Mouse (Mus musculus) common myeloid progenitor, adult 5-6 weeks (primary cell): ENCODE measurements around the gene Rhox3a. TPM values are rescaled to one million over a fixed set of nuclear protein-coding genes. Genes with fewer than 3 reads are reported as not detected.
"Not testable (repeated sequence)": the region's sequence is repeated elsewhere in the genome, so short reads cannot be mapped to it uniquely, and the experiment has no call there.

Experiments
- ATAC-seq: replicated peaks from 2 replicates; pipeline ENCODE4 v1.8.0; 2016; ENCODE audit warnings: low read depth, mild to moderate bottlenecking, moderate TSS enrichment, inconsistent platforms; ENCODE audit not compliant: poor library complexity, severe bottlenecking
- total RNA-seq: library from RNA; stranded (forward); fragments of 200-1000, 187-1606 nt; gene quantifications from 2 replicates; pipeline ENCODE4 v1.2.3, GENCODE M21; 2017

Gene Rhox3a
- not detected in 2 replicates for total RNA-seq

DNA sequence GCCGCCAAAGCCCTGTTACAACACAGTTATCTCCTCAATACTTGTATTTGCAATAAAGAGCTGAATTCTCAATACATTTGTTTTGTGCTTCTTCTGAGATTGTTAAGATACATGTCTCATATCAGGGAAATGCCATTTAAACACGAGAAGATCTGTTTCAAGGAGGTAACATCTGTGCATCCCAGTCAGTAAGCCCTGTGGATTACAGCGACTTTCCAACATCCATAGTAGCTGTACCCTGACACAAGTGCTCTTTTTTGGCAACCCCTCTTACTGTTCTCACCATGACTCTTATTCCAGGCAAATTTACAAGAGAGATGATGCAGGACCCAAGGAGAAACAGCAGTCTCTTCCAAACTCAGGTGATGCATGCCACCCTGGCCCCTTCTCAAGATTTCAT, at the start of gene Rhox3a:
Gene Rhox3a, plus strand, starts transcription at position 301 of the 400 bp plus-strand sequence.
- not testable (repeated sequence) for ATAC-seq

DNA sequence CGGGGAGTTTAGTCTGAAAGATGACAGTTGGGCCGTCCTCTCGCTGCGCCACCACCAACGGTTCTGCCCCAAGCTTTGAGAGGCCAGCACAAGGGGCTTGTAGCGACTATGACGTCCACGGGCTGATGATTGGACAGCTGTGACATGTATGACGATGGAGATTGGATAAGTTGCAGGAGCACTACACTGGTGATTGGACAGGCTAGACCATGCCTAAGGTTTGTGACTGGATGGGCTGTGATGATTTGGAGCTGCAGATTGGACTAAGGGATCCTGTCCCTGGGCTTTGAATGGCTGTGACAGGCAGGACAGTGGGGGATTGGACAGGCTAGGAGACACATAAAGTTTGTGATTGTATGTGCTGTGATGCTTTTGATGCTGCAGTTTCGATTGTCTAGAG, 38.8 kb upstream of the Rhox3a start, which contains the start of gene Gm9:
Gene Gm9, minus strand, starts transcription at position 101 of the 400 bp plus-strand sequence.
- ATAC-seq, result no peak

DNA sequence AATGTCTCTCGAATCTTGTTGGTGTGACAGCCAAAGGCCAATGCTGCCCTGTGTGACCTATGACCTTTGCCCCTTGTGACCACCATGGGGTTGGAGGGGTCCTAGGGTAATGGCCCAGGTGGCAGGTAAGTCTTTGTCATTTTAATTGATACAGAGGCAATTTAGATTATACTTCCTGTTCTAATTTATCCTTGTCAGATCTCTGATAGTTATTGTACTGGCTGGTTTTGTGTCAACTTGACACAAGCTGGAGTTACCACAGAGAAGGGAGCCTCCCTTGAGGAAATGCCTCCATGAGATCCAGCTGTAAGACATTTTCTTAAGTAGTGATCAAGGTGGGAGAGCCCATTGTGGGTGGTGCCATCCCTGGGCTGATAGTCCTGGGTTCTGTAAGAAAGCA, 27.6 kb upstream of the Rhox3a start, which contains the start of gene Rhox1:
Gene Rhox1, minus strand, starts transcription at position 101 of the 400 bp plus-strand sequence.
- ATAC-seq, result not testable (repeated sequence)

DNA sequence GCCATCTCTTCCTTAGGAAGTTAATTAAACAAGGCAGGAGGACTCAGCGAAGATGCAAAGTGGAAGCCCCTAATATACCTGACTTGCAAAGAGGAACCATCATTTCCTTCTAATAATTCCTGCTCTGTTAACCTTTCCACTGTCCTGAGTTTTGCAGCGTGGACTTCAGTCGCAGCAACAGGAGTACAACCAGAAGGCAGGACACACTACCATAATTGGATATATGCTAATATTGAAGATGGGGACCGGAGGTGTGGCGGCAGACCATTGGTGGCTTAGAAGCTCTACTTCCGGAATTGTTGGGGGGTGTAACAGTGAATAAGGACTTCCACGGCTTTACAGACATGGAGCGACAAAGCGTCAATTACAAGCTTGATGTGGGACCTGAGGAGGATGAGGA, 5.0 kb upstream of the Rhox3a start, which contains the start of gene Rhox2a:
Gene Rhox2a, plus strand, starts transcription at position 301 of the 400 bp plus-strand sequence.
- ATAC-seq, result not testable (repeated sequence)

DNA sequence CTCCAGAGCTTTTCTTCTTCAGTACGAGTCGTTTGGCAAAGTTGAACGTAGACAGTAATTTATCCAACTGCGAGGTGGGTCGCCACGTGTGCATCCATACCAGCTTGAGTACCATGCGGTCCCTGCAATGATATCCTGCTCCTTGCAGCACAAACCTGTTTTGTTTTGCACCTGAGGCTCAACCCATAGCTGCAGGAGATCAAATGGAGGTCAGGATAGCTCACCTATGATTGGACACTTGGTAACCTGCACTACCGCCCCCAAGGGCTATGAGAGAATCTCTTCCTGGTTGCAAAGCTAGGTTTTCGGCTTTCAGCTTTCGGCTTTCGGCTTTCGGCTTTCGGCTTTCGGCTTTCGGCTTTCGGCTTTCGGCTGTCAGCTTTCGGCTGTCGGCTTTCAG, 15.3 kb downstream of the Rhox3a start, which contains the start of gene Rhox4a:
Gene Rhox4a, plus strand, starts transcription at position 301 of the 400 bp plus-strand sequence.
- ATAC-seq, result not testable (repeated sequence)

Other genes with a start within 250 kb of the Rhox3a start
- not detected in 2 replicates for gene Sowahd, start 201.1 kb upstream of the Rhox3a start, total RNA-seq
- gene Rpl39, start 164.5 kb upstream of the Rhox3a start, total RNA-seq, result 5,370 and 6,793 TPM in 2 replicates
- gene Upf3b, start 139.6 kb upstream of the Rhox3a start, total RNA-seq, result 59.5 and 65.3 TPM in 2 replicates
- 47.3 and 57.4 TPM in 2 replicates for gene Nkap, start 123.1 kb upstream of the Rhox3a start, total RNA-seq
- gene Akap14, start 81.1 kb upstream of the Rhox3a start, total RNA-seq, result not detected in 2 replicates
- 64.9 and 72.3 TPM in 2 replicates for gene Ndufa1, start 58.8 kb upstream of the Rhox3a start, total RNA-seq
- gene Rnf113a1, start 58.7 kb upstream of the Rhox3a start, total RNA-seq, result 3.2 and 7.1 TPM in 2 replicates
- gene Gm9, start 38.9 kb upstream of the Rhox3a start, total RNA-seq, result not detected in 2 replicates
- gene Rhox1, start 27.7 kb upstream of the Rhox3a start, total RNA-seq, result not detected in 2 replicates
- not detected in 2 replicates for gene Rhox2a, start 4.9 kb upstream of the Rhox3a start, total RNA-seq
- not detected in 2 replicates for gene Rhox4a, start 15.4 kb downstream of the Rhox3a start, total RNA-seq
- not detected in 2 replicates for gene Rhox3a2, start 130.1 kb downstream of the Rhox3a start, total RNA-seq
- not detected in 2 replicates for gene Rhox4a2, start 140.9 kb downstream of the Rhox3a start, total RNA-seq
- gene Rhox2b, start 162.1 kb downstream of the Rhox3a start, total RNA-seq, result not detected in 2 replicates
- not detected in 2 replicates for gene Rhox4b, start 182.6 kb downstream of the Rhox3a start, total RNA-seq
- not detected in 2 replicates for gene Rhox2c, start 203.8 kb downstream of the Rhox3a start, total RNA-seq
- not detected in 2 replicates for gene Rhox3c, start 208.7 kb downstream of the Rhox3a start, total RNA-seq
- gene Rhox4c, start 230.4 kb downstream of the Rhox3a start, total RNA-seq, result not detected in 2 replicates
- not detected in 2 replicates for gene Rhox2d, start 243.5 kb downstream of the Rhox3a start, total RNA-seq